24 mouse cellular contexts compared by ENCODE assay signal in the genomic region with DNA sequence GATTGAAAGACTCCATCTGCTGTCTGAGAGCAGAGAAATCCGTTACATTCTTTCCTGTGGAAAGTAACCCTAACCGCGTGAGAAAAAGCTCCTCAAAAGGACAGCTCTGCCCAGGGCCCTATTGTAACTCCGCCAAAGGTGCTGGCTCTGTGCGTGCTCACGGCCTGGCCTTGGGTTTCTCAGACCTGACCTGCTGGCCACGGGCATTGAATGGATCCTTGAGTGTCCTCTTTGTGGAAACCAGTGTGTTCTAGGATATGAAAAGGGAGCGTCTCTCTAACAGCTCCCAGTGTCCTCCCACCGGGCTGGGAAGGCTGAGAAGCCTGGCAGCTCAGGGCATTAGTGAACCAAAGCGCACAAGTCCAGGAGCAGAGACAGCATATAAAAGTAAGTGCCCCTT.
"Had no signal": no experiment of that assay in that cellular context is flagged by ENCODE, and none has a peak within 500 bp of the region (broad histone marks: within the 10 kb centered on the region; RNA-seq: fewer than 3 reads in every experiment).

No protein-coding gene starts in this region.

- H3K4me2 ChIP-seq: heart, embryonic 12.5 days; hindbrain, embryonic 12.5 days; hindbrain, embryonic 14.5 days; intestine, embryonic 15.5 days; limb, embryonic 13.5 days; liver, embryonic 11.5 days; liver, embryonic 13.5 days had no signal

- H3K9me3 ChIP-seq: heart, embryonic 10.5 days; heart, embryonic 12.5 days; hindbrain, embryonic 10.5 days; hindbrain, embryonic 12.5 days; intestine, embryonic 15.5 days; limb, embryonic 13.5 days; liver, embryonic 13.5 days had no signal

- ATAC-seq: hindbrain, embryonic 16.5 days; inflammation-experienced regulatory T-cells, adult 6 months; intestine, embryonic 15.5 days; intestine, postnatal 0 days had no signal

- H3K27me3 ChIP-seq: heart, embryonic 12.5 days; hindbrain, embryonic 12.5 days; intestine, embryonic 15.5 days; liver, embryonic 13.5 days had no signal

- H3K4me3 ChIP-seq: heart, embryonic 10.5 days; heart, embryonic 12.5 days; hindbrain, embryonic 10.5 days; hindbrain, embryonic 12.5 days; intestine, embryonic 15.5 days; layer of hippocampus, adult 2 months; left cerebral cortex, adult 2 months; limb, embryonic 13.5 days; liver, embryonic 13.5 days had no signal

- H3K9ac ChIP-seq: heart, embryonic 12.5 days; hindbrain, embryonic 12.5 days; hindbrain, embryonic 14.5 days; intestine, embryonic 15.5 days; limb, embryonic 13.5 days; liver, embryonic 13.5 days had no signal

- DNase-seq: gastrocnemius, postnatal 14 days; gastrocnemius, postnatal 36 days; heart, postnatal 10 days; heart, postnatal 4 days; kidney, adult 18-20 months; kidney, adult 8-10 months; kidney, postnatal 10 days; kidney, postnatal 25 days; kidney, postnatal 4 days; liver; liver, embryonic 13.5 days had no signal

- H3K27ac ChIP-seq: heart, embryonic 10.5 days; hindbrain, embryonic 10.5 days; hindbrain, embryonic 12.5 days; hindbrain, embryonic 14.5 days; intestine, embryonic 15.5 days; layer of hippocampus, adult 2 months; left cerebral cortex, adult 2 months; limb, embryonic 13.5 days; liver, embryonic 13.5 days had no signal

- H3K36me3 ChIP-seq: heart, embryonic 10.5 days; heart, embryonic 12.5 days; hindbrain, embryonic 10.5 days; hindbrain, embryonic 12.5 days; intestine, embryonic 15.5 days; limb, embryonic 13.5 days had no signal
